Mouse (Mus musculus): ENCODE results near the gene AK157302. TPM values are rescaled to one million over a fixed set of nuclear protein-coding genes. Genes with fewer than 3 reads are reported as not detected.
A peak's percentile ranks its signal among the peaks of the same experiment; 100 is the strongest.
"Not testable (repeated sequence)": the region's sequence is repeated elsewhere in the genome, so short reads cannot be mapped to it uniquely, and the experiment has no call there.

AK157302 gene
- 0.08 and 0.09 TPM in 2 replicates for polyA plus RNA-seq (2012; rRNA removed)

DNA sequence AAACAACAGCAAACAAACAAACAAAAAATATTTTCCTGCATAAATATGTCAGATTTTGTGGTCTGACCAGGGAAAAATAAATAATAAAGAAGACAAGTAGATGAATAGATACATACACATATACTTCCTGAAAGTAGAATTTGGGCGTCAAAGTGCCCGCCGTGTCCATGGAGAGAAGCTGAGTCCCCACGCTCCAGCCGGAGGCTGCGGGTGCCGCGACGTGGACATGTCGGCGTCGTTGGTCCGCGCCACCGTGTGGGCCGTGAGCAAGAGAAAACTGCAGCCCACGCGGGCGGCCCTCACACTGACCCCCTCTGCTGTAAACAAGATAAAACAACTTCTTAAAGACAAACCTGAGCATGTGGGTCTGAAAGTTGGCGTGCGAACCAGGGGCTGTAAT lies at the start of gene AK157302:
Gene AK157302 (plus strand): TSS at position 144 of the 400 bp plus-strand sequence.
- 94% methylated on average over 21 of the region's 21 CpGs for WGBS

DNA sequence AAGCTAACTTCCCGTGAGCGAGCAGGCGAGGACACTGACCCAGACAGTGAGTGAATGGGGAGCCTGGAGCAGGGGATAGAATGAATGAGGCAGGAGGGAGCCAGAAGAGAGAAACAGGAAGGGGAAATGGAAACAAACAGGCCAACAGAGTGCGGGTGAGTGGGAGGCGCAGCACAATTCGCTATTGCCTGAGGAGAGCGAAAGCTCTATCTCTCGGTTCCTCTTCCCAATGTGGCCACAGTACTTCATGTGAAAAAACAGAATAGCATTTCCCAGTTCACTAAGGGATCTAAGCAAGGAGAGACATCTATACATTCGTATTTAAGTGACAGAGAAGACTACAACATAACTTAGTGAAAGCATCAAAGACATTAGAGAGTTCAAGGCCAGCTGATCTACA lies 48.2 kb upstream of the AK157302 start:
- WGBS: 91% methylated on average over 9 of the region's 9 CpGs
- DNase-seq (ENCODE audit: low read depth, low spot score): no peak

More for the DNA sequence above, at the start of gene AK157302:
- DNase-seq (ENCODE audit: low read depth, low spot score): no peak

DNA sequence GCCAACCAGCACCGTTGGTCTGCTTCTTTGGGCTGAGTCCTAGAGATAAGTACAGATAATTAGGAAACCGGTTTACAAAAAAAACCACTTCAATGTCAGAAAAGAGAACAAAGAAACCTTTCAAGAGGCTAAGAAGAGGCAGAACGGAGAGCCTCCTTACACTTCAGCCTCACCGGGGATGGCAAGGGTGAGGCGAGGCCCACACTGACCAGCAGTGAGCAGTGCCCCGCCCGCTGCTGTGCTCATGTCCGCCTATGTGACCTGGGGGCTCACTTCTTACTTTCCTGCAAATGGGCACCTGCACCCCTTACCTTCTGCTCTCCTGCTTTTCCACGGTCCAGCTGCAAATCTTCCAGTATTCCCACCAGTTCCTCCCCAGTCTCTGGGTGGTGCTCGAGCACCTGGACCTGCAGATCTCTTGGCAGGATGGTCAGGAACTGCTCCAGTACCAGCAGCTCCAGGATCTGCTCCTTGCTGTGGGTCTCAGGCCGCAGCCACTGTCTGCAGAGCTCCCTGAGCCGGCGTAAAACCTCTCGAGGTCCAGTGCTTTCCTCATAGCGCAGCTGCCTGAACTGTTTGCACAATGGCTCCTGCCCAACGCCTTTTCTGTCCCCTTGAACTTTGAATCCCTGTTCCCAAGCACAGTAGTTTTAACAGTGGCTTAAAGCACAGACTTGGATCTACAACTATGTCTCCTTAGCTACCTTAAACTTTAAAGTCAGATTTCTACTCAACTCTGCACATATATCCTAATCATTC lies 47.0 kb upstream of the AK157302 start:
- DNase-seq (ENCODE audit: low read depth, low spot score): peak; percentile 22
- WGBS: 44% methylated on average over 16 of the region's 16 CpGs

- WGBS: under 1% methylated on average over 13 of the region's 13 CpGs
- DNase-seq (ENCODE audit: low read depth, low spot score): no peak
These were observed 42.0 kb upstream of the AK157302 start for GRCm38 (mm10) chr13:21453042-21453441.

DNA sequence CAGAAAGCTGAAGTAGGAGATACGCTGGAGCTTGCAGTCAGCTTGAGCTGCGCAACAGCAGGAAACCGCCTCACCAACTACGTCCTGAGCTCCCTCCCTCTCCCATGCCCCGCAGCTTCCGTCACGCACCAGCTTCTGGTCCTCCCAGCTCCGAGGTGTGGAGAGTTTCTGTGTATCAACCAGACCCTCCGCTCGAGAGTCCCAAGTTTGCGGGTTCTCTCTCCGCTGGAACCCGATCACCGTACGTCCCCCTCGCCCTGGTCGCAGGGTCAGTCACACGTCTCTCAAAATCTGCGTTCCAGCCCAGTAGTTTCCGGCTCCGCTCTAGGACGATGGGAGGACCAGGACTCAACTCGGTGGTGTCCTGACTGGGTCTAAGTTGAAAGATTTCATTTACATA lies 41.6 kb upstream of the AK157302 start, which contains the start of gene Zscan26:
Gene Zscan26 (minus strand): TSS at position 282 of the 400 bp plus-strand sequence.
- peak; percentile 80 for DNase-seq (ENCODE audit: low read depth, low spot score)

GRCm38 (mm10) chr13:21454133-21454532 lies 40.9 kb upstream of the AK157302 start:
- no peak for DNase-seq (ENCODE audit: low read depth, low spot score)
- 32% methylated on average over 3 of the region's 3 CpGs for WGBS

More for the DNA sequence above, 41.6 kb upstream of the AK157302 start, which contains the start of gene Zscan26:
- WGBS: under 1% methylated on average over 23 of the region's 23 CpGs

DNA sequence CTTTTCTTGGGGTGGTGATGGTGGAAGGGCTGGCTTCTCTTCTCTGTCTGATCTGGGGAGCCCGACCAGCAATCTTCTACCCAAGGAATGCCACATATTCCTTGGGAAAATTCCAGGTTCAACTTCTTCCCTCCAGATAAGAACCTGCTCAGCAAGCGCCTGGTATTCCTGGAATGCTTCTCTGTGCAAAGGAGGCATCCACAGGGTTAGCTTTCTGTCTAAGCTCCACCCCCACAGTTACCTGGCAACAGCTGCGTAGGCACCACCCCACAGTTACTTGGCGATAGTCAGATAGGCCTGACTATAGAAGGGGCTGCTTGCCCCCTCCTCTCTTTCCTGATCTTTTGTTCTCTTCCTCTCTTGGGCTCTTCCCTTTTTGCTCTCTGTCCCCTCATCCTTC lies 38.7 kb upstream of the AK157302 start:
- 13% methylated on average over 4 of the region's 4 CpGs for WGBS
- no peak for DNase-seq (ENCODE audit: low read depth, low spot score)

DNA sequence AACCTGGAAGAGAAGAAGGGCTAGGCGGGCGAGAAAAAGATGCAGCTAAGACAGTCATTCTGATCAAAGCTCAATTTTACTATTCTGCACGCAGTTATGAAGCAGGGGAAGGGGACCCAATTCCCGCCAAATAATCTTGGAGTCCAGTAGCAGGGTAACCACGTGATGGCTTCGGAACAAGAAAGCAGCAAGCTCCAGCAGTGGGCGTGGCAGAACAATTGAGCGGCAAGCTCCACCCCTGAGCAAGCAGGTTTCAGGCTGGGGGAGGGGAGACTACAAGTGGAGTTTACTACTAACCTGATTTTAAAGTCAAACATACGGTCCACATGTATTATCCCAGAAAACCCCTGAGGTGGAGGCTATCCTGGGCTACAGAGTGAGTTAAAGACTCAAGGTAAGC lies 32.5 kb upstream of the AK157302 start:
- 44% methylated on average over 9 of the region's 9 CpGs for WGBS
- not testable (repeated sequence) for DNase-seq (ENCODE audit: low read depth, low spot score)

GRCm38 (mm10) chr13:21467336-21467735 lies 27.7 kb upstream of the AK157302 start:
- DNase-seq (ENCODE audit: low read depth, low spot score): no peak
- WGBS: 91% methylated on average over 10 of the region's 10 CpGs

DNA sequence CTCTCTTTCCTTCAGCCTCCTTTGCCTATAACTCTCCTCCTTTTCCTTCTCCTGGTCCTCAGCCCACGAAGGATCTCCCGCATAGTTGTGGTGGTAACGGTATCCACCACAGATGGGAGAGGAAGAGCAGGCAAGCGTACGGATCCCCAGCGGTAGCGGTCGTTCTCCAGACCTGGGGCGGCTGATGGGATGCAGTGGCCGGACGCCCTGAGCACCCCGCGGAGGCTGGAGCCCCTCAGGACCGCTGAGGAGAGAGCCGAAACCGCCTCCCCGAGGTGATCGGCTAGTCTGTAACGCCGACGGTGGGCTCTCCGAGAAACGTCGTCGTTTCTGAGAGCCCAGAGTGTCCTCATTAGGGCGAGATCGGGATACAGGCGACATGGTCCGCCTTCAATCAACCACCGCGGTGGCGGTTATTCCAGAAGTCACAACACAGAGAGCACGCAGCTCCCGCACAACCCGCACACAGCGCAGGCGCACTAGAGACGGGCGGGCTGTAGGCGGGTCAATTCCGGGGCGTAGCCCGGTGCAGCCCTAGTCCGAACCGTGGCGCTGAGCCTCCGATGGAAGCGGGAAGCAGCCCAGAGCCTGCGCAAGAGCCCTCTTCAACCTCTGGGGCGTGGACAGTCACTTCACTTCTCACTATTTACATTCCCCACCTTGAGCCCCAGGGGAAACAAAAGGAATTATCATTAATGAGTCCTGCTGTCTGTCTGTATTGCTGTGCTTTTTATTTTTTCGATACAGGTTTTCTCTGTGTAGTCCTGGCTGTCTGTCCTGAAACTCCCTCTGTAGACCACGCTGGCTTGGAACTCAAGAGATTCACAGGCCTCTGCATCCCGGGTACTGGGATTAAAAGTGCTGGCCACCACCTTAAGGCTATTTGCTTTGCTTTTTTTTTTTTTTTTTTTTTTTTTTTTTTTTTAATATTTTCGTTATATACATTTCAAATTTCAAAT lies 26.7 kb upstream of the AK157302 start, which contains the start of gene Nkapl:
Gene Nkapl (minus strand): TSS at position 449 of the 959 bp plus-strand sequence.
- whole genome bisulfite sequencing: 1% methylated on average over 54 of the region's 54 CpGs
- DNase-seq (ENCODE audit: low read depth, low spot score): peak; percentile 59

DNA sequence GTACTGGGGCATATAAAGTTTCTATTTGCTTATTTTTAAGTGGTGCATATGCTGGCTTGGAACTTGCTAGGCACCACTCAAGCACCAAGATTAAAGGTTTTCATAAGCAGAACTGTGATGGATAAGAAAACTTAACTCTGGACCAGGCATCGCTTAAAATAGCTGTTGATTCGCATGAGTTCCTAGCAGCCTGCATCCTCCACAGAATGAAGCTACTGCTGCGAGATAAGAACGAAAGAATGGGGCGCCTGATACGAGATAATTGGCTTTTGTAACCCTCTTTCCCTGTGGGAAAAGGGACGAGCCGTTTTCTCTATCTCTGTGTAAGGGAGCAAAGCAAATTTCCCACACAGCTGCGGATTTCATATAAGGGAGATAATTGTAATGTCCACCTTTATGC lies 25.9 kb upstream of the AK157302 start:
- no peak for DNase-seq (ENCODE audit: low read depth, low spot score)
- WGBS: 62% methylated on average over 9 of the region's 9 CpGs

- DNase-seq (ENCODE audit: low read depth, low spot score): no peak
- WGBS: 56% methylated on average over 4 of the region's 4 CpGs
These were observed 22.6 kb upstream of the AK157302 start for GRCm38 (mm10) chr13:21472427-21472826.

DNA sequence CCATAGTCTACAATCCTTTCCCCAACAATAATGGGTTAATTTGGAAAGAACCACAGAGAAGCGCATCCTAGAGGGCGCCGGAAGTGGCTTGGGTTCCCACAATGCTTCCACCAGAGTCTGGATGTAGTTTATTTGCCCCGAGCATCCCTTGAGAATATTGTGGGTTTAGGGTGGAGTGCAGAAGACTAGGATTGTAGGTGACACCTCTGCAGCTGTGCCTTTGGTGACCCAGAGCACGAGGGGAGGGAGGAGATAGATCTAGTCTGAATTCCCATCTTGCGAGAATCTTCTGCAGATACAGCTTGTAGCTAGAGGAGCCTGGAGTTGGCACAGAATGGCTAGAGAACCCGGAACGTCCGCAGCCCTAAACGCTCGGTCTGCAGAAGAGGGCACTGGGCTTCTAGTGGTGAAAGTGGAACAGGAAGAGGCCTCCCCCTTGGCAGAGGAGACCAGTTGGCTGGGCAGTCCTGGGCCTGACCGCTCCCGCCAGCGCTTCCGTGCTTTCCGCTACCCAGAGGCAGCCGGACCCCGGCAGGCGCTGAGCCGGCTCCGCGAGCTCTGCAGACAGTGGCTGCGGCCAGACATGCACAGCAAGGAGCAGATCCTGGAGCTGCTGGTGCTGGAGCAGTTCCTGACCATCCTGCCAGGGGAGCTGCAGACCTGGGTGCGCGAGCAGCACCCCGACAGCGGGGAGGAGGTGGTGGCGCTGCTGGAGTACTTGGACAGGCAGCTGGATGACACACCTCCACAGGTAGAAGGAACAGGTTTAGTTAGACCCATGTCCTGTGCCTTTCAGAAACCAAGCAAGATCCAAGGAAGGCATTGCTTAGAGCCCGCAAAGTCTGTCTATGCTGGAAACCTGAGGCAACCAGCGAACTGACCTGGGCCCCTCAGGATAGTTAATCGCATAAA lies 16.0 kb upstream of the AK157302 start, which contains the start of the genes Zkscan4 and Gm10065:
Gene Zkscan4 (plus strand): TSS at position 149 of the 912 bp plus-strand sequence.
Gene Gm10065 (minus strand): TSS at position 683 of the 912 bp plus-strand sequence.
- DNase-seq (ENCODE audit: low read depth, low spot score): not testable (repeated sequence)
- 2% methylated on average over 31 of the region's 31 CpGs for WGBS

- DNase-seq (ENCODE audit: low read depth, low spot score): no peak
- 89% methylated on average over 1 of the region's 1 CpGs for WGBS
These were observed 8.1 kb upstream of the AK157302 start for GRCm38 (mm10) chr13:21486881-21487280.

- 70% methylated on average over 5 of the region's 5 CpGs for WGBS
- DNase-seq (ENCODE audit: low read depth, low spot score): no peak
These were observed 2.2 kb upstream of the AK157302 start for GRCm38 (mm10) chr13:21492847-21493246.

DNA sequence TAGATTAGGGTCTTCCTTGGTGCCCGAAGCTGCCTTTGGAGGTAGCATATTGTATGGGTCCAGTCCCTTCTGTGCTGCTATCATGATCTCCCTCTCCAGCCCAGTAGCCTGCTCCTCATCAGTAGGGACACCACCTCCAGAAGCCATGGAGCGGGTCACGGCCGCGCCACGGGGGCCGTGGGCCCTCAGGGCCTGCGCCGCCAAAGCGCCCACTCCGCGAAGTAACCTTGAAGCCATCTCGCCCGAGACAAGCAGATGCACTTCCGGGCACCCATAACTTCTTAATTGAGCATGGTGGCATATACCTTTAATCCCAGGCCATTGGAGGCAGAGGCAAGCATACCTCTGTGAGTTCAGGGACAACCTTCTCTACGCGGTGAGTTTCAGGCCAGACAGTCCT lies 6.2 kb downstream of the AK157302 start, which contains the start of gene Gm11273:
Gene Gm11273 (minus strand): TSS at position 237 of the 400 bp plus-strand sequence.
- WGBS: 93% methylated on average over 17 of the region's 17 CpGs
- DNase-seq (ENCODE audit: low read depth, low spot score): not testable (repeated sequence)

- 88% methylated on average over 5 of the region's 5 CpGs for WGBS
- no peak for DNase-seq (ENCODE audit: low read depth, low spot score)
These were observed 7.3 kb downstream of the AK157302 start for GRCm38 (mm10) chr13:21502296-21502695.

DNA sequence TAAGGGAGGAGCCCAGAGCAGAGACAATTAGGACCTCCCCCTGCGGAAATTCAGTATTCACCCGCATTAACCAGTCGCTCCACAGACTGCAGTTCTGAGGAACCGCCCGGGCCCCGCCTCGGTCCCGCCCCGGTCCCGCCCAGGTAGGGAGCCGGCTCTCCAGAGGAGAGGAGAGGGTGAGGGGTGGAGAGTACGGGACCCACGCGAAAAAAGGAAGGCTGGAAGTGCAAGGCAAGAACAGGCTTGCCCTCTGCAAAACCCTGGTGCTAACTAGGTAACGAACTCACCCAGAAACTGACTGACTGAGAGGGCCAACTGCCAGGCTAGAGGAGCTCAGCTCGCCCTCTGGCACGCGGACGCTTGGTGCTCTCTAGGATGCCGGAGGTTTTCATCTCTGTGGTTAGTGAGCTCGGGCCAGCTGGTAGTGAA lies 11.2 kb downstream of the AK157302 start:
- peak; percentile 75 for DNase-seq (ENCODE audit: low read depth, low spot score)
- WGBS: under 1% methylated on average over 21 of the region's 21 CpGs

DNA sequence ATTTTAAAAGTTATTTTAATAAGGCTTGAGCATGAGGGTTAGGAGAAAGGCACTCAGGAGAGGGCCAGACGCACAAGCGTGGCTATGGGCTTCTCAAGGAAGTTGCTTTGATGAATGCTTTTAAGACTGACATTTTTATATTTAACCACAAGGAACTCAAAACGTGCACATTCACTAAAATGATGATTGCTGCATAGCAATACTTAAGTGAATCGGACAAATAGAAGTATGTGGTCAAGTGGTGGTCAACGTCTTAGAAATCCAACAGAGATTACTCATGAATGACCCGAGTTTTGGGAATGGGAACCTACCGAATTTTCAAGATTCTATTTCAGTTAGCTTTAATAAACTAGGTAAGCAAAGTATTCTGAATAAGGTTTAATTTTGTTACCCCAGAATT lies 35.1 kb downstream of the AK157302 start:
- 45% methylated on average over 7 of the region's 7 CpGs for WGBS
- no peak for DNase-seq (ENCODE audit: low read depth, low spot score)
